Mouse (Mus musculus) large intestine, adult 2 months (tissue): Measurements from ENCODE around the gene Vrk1. TPM values are rescaled to one million over a fixed set of nuclear protein-coding genes. Genes with fewer than 3 reads are reported as not detected.

Experiments used
- DNase-seq: peaks from one replicate; pipeline ENCODE4 v3.0.0-alpha.2; 2012; ENCODE audit warnings: low read depth, low spot score
- WGBS: fragments of 180-500 bp; shearing (Covaris S2); methylation state at CpG from one replicate; pipeline ENCODE4 v1.1.7; 2018; 5-methylcytosine and 5-hydroxymethylcytosine counted together
- polyA plus RNA-seq: library from polyadenylated mRNA; depleted of rRNA; stranded (reverse); fragments of >200 nt; gene quantifications from 2 replicates; pipeline ENCODE4 v1.2.3, GENCODE M21; 2012

Gene Vrk1
- polyA plus RNA-seq, 1 experiment, result 6.5 TPM

GRCm38 (mm10) chr12:105995940-105996339 is 14.1 kb upstream of the Vrk1 start:
- WGBS, result 77% methylated on average over 4 of the region's 4 CpGs
- no peak for DNase-seq

- DNase-seq, result no peak
- 86% methylated on average over 19 of the region's 19 CpGs for WGBS
Measured at GRCm38 (mm10) chr12:105997028-105997786, 12.8 kb upstream of the Vrk1 start.

GRCm38 (mm10) chr12:106001775-106002174 is 8.3 kb upstream of the Vrk1 start:
- DNase-seq, result no peak
- 36% methylated on average over 8 of the region's 8 CpGs for WGBS

GRCm38 (mm10) chr12:106004719-106005118 is 5.3 kb upstream of the Vrk1 start:
- WGBS, result 32% methylated on average over 6 of the region's 6 CpGs
- no peak for DNase-seq

- WGBS, result 73% methylated on average over 6 of the region's 6 CpGs
- DNase-seq, result no peak
Measured at GRCm38 (mm10) chr12:106006218-106006617, 3.8 kb upstream of the Vrk1 start.

- WGBS, result 85% methylated on average over 22 of the region's 22 CpGs
- no peak for DNase-seq
Measured at GRCm38 (mm10) chr12:106008348-106009050, 1.5 kb upstream of the Vrk1 start.

GRCm38 (mm10) chr12:106009122-106009870 is 732 bp upstream of the Vrk1 start:
- 80% methylated on average over 12 of the region's 12 CpGs for WGBS
- no peak for DNase-seq

GRCm38 (mm10) chr12:106012161-106012560 is 2.1 kb downstream of the Vrk1 start:
- no peak for DNase-seq
- WGBS, result 83% methylated on average over 2 of the region's 2 CpGs

GRCm38 (mm10) chr12:106016265-106017012 is 6.4 kb downstream of the Vrk1 start:
- no peak for DNase-seq
- WGBS, result 90% methylated on average over 12 of the region's 12 CpGs

GRCm38 (mm10) chr12:106020063-106020462 is 10.0 kb downstream of the Vrk1 start:
- 74% methylated on average over 4 of the region's 4 CpGs for WGBS

GRCm38 (mm10) chr12:106023652-106024051 is 13.6 kb downstream of the Vrk1 start:
- 95% methylated on average over 9 of the region's 9 CpGs for WGBS

More at GRCm38 (mm10) chr12:106020063-106020462, 10.0 kb downstream of the Vrk1 start:
- no peak for DNase-seq

GRCm38 (mm10) chr12:106025416-106025815 is 15.4 kb downstream of the Vrk1 start:
- 79% methylated on average over 6 of the region's 6 CpGs for WGBS
- no peak for DNase-seq

More at GRCm38 (mm10) chr12:106023652-106024051, 13.6 kb downstream of the Vrk1 start:
- DNase-seq, result no peak

GRCm38 (mm10) chr12:106026385-106027134 is 16.5 kb downstream of the Vrk1 start:
- no peak for DNase-seq
- 78% methylated on average over 16 of the region's 16 CpGs for WGBS

- WGBS, result 80% methylated on average over 5 of the region's 5 CpGs
- no peak for DNase-seq
Measured at GRCm38 (mm10) chr12:106027372-106027771, 17.3 kb downstream of the Vrk1 start.

- DNase-seq, result no peak
- 89% methylated on average over 2 of the region's 2 CpGs for WGBS
Measured at GRCm38 (mm10) chr12:106029582-106029981, 19.6 kb downstream of the Vrk1 start.

GRCm38 (mm10) chr12:106030146-106030745 is 20.2 kb downstream of the Vrk1 start:
- no peak for DNase-seq
- 66% methylated on average over 7 of the region's 7 CpGs for WGBS

GRCm38 (mm10) chr12:106030796-106031195 is 20.8 kb downstream of the Vrk1 start:
- 66% methylated on average over 7 of the region's 7 CpGs for WGBS
- DNase-seq, result no peak

- WGBS, result 71% methylated on average over 9 of the region's 9 CpGs
- no peak for DNase-seq
Measured at GRCm38 (mm10) chr12:106031916-106032315, 21.9 kb downstream of the Vrk1 start.
